Mouse (Mus musculus): ENCODE data around the gene R3hdm4.

Gene R3hdm4

DNA sequence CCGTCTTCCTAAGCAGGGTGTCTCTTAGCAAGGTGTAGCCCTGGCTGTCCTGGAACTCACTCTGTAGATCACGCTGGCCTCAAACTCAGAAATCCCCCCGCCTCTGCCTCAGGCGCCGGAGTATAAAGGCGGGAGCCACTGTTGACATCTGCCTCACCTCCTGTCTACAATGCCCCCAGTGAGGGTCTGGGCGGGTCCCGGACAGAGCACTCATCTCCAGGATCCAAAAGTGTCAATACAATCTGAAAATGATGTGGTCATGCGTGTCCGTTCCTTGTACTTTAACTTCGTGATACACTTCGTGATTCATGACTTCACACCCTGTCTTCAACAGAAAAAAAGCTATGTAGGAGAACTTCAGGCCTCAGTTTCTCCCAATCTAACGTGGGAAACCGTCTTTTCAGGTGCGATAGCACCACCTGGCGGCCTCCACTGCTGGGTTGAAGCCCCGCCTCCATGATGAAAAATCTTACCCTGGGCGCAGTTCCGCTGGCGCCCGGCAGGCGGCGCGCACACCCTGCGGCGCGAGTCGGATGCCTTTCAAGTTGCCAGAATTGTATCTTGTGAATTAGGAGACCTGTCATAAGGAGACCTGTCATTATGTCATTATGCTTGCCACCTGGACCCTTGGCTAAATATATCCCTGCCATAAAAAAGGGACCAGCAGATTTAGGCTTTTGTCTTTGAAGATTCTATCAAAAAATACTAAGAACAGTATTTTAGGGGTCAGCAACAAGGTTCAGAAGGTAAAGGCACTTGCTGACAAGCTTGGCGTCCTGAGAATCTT, 4.2 kb upstream of the R3hdm4 start:
- DNase-seq (ENCODE audit: low read depth, low spot score) = peak; percentile 79

DNA sequence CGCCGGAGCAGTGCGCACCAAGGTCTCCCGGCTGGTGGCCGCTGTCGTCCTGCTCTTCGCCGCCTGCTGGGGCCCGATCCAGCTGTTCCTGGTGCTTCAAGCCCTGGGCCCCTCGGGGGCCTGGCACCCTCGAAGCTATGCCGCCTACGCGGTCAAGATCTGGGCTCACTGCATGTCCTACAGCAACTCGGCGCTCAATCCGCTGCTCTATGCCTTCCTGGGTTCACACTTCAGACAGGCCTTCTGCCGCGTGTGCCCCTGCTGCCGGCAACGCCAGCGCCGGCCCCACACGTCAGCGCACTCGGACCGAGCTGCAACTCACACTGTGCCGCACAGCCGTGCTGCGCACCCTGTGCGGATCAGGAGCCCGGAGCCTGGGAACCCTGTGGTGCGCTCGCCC, 564 bp upstream of the R3hdm4 start:
- no peak for DNase-seq (ENCODE audit: low read depth, low spot score)

DNA sequence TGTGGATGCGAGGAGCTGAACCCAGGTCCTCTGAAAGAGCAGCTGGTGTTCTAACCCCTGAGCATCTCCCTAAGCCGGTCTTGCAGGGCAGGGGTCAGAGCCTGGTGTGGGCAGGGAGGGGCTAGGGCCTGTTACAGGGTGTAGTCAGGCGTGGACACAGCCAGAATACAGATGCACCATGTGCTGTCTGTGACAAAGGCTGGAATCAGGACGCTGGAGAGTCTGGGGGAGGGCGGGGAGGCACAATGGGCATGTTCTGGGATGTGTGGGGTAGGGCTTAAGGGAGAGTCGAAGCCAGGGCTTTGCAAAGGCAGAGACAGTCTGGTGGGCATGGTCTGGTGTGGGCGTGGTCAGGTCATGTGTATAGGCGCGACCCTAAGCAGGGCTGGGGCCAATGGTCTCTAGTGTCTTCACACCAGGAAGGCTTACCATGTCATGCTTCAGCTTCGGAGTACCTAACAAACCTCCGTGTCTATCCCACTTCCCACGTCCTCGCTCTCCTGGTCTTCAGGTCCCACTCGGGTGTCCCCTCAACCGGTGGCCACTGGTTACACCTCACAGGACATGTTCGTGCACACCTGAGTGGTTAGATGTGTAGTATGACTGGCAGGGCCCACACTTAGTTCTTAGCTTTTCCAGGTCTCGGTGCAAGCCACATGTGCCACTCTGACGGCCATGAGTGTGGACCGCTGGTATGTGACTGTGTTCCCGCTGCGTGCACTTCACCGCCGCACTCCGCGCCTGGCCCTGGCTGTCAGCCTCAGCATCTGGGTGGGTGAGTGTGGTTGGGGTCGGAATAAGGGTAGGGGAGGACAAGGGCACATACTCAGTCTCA, 735 bp downstream of the R3hdm4 start:
- no peak for DNase-seq (ENCODE audit: low read depth, low spot score)

DNA sequence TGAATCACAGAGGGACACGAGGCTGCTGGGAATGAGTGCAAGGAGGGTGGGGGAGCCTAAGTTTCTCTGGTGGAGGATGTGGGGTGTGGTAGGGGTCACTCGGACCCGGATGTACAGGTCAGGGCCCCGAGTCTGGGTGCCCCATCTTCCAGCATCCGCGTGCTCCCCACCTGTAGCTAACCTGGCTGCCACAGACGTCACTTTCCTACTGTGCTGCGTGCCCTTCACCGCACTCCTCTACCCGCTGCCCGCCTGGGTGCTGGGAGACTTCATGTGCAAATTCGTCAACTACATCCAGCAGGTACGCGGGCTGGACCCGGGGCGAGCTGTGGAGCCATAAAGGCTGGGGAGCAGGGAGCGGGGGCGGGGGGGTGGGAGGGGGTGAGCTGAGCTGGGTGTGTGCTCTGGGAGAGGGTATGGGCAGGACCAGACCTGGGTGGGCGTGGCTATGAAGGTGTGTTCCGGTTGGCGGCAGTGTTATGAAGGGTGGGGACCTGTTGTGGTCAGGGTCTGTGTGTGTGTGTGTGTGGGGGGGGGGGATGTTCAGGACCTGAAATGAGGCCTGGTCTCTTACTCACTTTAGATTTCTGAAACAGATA, 1.7 kb downstream of the R3hdm4 start:
- no peak for DNase-seq (ENCODE audit: low read depth, low spot score)

DNA sequence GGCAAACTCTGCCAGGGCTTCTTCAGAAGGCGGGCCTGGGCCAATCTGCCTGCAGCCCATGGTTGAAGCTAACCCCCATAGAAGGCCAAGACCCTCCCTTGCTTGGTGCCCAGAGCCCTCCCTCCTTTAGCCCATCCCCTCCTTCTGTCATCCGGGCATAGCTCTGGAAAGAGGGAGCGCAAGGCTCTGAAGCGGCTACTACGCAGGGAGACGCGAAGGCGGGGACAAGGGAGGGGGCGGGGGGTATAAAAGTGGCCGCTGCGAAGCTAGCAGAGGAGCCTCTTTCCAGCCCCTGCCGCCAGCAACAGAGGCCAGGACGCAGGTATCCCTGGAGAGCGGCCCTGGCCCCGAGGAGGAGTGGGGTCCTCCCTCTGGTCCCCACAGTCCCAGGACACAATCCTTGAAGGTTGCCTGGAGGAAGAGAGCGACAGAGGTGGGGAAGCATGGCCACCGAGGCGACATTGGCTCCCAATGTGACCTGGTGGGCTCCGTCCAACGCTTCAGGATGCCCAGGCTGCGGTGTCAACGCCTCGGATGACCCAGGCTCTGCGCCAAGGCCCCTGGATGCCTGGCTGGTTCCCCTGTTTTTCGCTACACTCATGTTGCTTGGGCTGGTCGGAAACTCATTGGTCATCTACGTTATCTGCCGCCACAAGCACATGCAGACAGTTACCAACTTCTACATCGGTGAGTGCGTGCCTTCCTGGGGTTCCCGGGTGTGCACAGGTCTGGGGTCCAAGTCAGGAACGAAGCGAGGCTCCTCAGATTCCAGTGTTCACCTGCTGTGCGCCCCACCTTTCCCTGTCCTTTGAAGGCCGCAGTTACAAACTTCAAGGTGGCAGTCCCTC, 2.6 kb downstream of the R3hdm4 start:
- DNase-seq (ENCODE audit: low read depth, low spot score) = no peak

DNA sequence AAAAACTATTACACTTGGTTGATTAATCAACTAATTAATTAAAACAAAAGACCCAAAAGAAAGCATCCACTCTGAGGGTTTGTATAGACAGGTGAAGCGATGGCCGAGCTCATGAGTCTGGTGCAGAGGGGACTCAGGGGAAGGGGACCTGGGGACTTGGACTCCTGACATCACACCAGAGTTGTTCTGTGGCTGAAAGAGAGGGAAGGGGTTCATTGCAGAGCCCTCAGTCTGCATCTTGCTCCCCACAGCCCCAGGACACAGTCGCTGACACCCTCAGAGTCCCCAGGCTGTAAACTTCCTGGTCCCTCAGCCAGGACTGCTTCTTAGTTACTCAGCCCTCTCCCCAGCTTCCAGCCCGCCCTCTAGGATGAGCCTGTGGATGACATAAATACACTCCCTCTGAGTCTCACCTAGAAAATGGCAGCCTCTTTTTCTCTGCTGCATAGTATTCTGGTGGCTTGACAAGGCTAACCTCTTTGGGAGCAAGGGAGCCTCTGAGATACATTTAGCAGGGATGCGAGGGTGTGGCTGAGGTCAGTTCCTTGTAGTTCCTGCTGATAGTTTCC, 3.4 kb downstream of the R3hdm4 start:
- no peak for DNase-seq (ENCODE audit: low read depth, low spot score)

DNA sequence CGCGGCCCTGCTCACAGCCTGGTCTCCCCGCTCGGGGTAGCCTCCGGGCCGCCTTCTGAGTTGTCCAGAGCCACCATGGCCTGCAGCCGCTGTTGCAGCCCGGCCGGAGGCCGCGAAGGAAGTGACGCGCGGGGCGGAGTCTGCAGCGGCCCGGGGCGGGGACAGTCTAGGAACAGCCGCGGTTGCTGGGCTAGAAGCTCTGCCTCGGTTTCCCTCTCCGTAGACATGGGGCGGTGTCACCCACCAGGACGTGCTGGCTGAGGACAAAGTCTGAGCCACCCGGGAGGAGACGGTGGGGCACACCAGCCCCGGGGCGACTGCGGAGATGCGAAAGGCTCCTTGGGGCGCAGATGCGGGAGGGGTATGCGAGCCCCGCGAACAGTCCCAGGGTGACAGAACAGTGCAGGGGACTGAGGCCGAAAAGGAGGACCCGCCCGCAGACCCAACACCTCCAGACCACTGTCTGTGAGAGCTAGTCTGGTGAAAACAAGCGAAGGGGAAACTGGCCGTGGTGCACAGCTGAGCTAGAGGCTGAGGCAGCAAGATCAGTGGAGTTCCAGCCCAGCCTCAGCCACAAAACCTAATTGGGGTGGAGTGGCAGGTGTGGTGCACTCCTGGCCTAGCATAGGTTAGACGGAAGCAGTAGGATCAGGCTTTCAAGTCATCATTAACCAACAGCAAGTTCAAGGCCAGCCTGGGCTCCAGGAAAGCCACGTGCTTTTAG, 4.0 kb downstream of the R3hdm4 start, which contains the start of gene Kiss1r:
Kiss1r (plus strand) TSS at position 164 of the 724 bp plus-strand sequence.
- no peak for DNase-seq (ENCODE audit: low read depth, low spot score)

DNA sequence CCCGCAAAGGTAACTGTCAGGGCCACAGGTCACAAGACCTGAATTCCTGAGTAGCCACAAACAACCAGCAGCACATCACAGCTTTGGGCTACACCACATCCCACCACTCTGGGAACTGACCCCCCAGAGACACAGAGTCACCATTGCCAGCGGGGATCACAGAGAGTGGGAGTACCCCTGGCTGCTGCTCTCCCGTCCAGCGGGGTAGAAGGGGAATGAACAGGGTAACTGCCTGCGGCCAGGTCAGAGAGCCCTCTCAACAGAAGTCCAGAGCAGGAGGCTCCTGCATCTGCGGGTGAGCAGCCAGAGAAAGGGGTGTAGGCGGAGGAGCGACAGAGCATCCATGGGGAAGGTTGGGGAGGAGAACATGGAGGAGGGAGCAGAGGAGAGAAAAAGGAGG, 4.9 kb downstream of the R3hdm4 start:
- no peak for DNase-seq (ENCODE audit: low read depth, low spot score)

DNA sequence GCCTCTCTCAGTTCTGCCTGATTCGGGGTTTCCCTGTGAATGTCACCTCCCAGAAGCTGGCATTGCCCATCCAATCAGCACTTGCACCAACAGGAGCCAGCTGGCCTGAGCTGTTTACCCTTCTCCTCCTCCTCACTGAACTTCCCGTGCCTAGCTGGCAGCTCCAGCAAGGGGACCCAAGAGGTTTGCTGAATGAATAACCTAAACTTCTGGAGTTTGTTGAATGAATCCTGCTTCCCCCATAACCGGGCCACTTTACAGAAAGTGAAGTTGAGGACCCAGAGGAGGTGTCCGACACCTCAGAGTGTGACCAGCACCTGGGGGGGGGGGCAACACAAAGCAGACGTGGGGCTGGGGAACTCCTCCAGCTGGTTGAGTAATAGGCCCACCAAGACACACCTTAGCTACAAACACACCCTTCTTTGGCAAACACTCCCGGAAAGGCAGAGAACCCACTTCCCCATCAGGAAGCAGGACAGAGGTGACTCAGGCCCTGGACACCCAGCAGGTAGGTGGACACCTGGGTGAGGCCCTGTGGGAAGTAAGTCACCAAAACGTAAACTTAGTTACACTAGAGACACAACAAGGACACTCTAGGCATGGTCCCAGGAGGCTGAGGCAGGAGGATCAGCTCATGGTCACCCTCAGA, 5.9 kb downstream of the R3hdm4 start:
- DNase-seq (ENCODE audit: low read depth, low spot score) = no peak

DNA sequence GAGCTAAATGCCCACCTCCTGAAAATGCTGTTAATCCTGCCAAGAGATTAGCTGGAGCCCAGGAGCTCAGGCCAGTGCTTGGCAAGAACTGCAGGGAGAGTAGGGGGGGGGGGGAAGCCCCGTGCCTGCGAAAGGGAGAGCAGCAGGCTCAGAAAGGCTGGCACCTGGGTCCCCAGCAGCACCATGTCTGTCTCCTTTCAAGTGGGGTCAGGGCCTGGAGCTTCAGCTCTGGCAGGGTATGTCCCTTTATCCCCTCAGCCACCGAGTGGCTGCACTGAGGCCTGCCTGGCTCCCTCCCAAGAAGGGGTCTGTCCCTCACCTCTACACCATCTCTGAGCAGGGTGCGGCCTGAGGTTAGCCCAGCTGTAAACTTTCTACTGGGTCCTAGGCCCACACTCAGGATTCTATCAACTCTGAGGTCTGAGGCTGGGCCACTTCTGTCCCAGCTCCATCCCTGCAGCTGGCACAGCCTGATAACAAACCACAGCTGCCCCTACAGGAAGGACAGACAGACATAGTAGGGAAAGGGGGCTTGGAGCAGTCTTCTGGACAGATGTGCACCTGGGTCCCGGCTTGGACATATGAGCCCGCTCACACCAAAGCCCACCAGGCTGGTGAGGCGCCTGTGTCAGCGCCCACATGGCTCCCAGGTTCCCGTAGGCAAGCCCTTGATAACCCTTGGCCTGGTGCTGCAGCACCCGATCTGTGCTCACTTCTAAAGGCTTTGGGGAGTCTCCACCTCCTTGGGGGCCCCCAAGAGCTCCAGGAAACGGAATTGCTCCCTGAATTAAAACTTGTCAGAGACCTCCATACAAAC, 6.7 kb downstream of the R3hdm4 start:
- DNase-seq (ENCODE audit: low read depth, low spot score) = peak; percentile 62

DNA sequence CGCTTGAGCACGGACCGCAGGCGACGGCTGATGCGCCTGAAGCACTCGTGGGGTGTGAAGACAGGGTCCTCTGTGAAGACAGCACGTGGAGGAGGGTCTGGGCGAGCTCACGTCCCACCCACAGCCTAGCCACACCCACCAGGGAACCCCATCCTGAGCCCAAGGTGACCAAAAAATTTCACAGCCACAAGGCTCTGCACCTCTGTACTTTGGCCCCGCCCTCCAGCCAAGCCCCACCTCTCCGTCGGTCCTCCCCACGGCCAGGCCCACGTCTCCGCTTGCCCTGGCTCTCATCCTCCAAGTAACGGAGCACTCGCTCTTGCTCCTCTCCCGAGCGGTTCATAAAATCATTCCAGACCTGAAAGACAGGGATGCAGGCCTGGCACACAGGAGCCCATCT, 8.6 kb downstream of the R3hdm4 start:
- DNase-seq (ENCODE audit: low read depth, low spot score) = no peak

DNA sequence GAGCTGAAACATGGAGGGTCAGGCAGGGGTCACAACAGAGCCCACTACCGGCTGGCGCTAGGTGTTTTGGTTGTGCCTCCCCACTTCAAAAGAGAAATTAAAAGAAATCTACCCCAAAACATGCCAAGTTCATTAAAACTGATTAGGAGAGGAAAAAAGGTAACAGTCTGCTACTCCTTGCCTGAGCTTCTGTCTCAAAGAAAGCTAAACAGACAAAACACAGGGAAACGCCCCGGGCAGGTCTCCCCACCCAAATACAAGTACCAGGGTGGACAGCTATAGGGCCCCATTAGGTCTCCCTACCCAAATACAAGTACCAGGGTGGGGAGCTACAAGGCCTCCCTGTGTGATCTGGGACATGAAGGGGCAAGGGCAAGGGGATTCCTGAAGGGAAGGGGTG, 10.5 kb downstream of the R3hdm4 start, which contains the start of gene Gm26602:
Gm26602 (plus strand) TSS at position 301 of the 400 bp plus-strand sequence.
- DNase-seq (ENCODE audit: low read depth, low spot score) = no peak

DNA sequence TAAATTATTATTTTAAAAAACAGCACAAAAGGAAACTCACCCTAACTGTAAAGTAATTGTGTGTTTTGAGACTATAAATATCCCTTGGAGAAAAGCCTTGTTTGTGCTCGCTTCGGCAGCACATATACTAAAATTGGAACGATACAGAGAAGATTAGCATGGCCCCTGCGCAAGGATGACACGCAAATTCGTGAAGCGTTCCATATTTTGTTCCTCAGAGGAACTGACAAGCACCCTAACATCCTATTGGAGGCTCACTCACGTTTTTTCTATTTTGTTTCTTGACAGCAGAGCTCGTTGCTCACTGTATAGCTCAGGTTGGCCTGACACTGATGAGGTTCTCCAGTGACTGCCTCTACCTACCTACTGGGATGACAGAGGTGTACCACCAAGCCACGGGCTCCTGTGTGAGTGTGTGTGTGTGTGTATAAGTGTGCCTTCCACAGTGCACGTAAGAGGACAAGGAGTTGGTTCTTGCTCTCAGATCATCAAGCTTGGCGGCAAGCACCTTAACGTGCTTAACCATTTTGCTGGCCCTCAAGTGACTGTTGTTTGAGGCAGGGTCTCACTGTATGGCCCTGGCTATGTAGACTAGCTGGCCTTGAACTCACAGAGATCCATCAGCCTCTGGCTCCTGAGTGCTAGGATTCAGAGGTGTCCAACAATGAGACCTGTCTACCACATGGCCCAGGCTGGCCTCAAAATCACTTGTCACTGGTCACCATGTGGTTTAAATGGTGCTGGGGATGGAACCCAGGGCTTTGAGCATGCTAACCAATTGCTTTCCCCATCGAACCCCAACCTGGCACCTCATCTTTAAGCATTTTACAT, 11.7 kb downstream of the R3hdm4 start:
- peak; percentile 50 for DNase-seq (ENCODE audit: low read depth, low spot score)

DNA sequence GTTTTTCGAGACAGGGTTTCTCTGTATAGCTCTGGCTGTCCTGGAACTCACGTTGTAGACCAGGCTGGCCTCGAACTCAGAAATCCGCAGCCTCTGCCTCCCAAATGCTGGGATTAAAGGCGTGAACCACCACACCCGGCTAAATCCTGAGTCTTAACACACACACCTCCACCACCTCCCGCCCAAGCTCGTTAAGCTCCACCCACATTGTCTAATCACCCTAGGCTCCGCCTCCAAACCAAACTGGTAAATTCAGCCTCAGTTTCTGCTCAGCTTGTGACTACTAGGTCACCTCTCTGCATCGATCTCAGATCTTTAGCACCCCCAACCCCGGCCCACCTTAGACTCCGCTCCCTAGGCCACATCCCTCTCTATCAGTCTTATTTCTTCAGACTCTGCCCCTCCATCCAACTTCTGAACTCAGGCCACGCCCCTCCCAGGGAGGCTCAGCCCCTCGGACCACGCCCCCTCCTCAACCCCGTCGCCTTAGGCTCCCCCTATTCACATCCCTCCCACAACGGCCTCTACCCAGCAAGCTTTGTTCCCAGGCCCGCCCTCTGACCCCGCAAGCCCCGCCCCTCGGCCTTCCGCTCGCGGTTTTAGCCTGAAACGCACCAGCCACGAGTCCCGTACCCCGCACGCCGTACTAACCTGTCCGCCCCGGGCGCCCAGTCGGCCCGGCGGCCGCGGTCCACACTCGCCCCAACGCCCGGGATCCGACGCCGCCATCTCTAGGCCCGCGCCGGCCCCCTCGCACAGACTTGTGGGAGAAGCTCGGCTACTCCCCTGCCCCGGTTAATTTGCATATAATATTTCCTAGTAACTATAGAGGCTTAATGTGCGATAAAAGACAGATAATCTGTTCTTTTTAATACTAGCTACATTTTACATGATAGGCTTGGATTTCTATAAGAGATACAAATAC, 12.6 kb downstream of the R3hdm4 start, which contains the start of gene Med16:
Med16 (minus strand) TSS at position 757 of the 925 bp plus-strand sequence.
- DNase-seq (ENCODE audit: low read depth, low spot score) = peak; percentile 92

DNA sequence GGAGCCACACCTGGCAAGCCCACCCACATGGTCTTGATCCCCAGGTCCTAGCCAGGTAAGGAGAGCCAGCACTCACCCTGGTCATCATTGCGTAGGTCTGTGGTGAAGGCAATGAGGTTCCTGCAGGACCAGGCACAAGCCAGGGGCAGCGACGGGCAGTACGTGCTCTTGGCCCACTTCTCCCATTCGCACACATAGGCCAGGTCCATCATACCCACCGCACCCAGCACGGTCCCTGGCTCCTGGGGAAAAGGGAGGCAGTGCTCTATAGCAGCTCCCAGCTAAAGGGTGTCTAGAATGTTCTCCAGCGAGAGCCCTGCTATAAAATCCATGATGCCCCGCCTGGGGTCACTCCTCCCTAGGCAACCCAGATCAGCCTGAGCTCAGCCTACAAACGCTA, 13.6 kb downstream of the R3hdm4 start:
- no peak for DNase-seq (ENCODE audit: low read depth, low spot score)

DNA sequence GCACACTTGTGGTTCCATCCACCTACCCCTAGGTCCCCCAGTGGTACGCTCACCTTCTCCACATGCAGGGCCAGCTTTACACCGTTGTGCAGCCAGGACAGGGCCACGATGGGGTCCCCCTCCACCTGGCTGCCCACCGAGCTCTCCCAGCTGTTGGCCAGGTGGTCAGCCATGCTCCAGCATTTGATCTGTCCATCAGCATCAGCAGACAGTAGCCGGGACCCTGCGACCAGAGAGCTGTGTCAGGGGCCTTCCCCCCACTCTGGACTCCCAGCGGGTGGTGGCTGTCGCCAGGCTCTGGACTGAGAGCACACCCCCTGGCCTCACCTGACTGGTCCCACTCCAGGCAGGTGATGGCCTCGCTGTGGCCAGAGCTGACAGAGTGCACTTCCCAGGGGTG, 14.3 kb downstream of the R3hdm4 start:
- DNase-seq (ENCODE audit: low read depth, low spot score) = no peak

DNA sequence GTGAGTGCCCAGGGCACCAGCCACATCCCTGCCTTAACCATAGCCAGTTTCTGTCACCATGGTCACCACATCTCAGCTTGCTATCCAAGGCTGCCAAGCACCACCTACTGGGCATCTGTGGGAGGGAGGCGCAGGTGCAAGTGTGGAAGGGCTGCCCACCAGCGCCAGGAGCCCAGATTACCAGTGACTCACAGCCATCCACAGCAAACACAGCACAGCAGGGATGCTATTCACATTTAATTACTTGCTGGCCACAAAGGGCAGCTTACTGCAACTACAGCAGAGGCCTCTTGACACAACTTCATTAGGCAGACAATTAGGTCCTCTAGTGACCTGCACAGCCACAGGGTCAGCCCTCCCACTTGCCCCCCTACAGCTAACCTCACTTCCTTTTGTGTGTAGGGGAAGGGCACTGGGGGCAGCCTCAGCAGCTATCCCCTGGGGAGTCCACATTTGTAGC, 20.0 kb downstream of the R3hdm4 start:
- no peak for DNase-seq (ENCODE audit: low read depth, low spot score)

All from retina, adult 2 months (tissue).